Mouse (Mus musculus) urinary bladder, adult 2 months (tissue): ENCODE measurements around the gene Cdadc1. TPM values are rescaled to one million over a fixed set of nuclear protein-coding genes. Genes with fewer than 3 reads are reported as not detected.
"Not testable (repeated sequence)": the region's sequence is repeated elsewhere in the genome, so short reads cannot be mapped to it uniquely, and the experiment has no call there.

Source experiments
- DNase-seq: peaks from one replicate; pipeline ENCODE4 v3.0.0; 2022; ENCODE audit warnings: low spot score
- polyA plus RNA-seq: library from polyadenylated mRNA; depleted of rRNA; stranded (reverse); fragments of >200 nt; gene quantifications from 2 replicates; pipeline ENCODE4 v1.2.3, GENCODE M21; 2012; rRNA removed

Cdadc1 gene
- 15.8 and 22.0 TPM in 2 replicates for polyA plus RNA-seq

- DNase-seq = peak; percentile 96
Observed at GRCm38 (mm10) chr14:59597398-59598259, at the start of gene Cdadc1. Gene Cdadc1, minus strand, starts transcription at chr14:59597959.

- DNase-seq = no peak
Observed at GRCm38 (mm10) chr14:59646826-59647697, 49.3 kb upstream of the Cdadc1 start.

GRCm38 (mm10) chr14:59644896-59645295 is 47.1 kb upstream of the Cdadc1 start:
- DNase-seq = no peak

GRCm38 (mm10) chr14:59644166-59644565 is 46.4 kb upstream of the Cdadc1 start:
- DNase-seq = no peak

GRCm38 (mm10) chr14:59643582-59643981 is 45.8 kb upstream of the Cdadc1 start:
- no peak for DNase-seq

GRCm38 (mm10) chr14:59641856-59642255 is 44.1 kb upstream of the Cdadc1 start:
- DNase-seq = no peak

GRCm38 (mm10) chr14:59638906-59639703 is 41.3 kb upstream of the Cdadc1 start:
- DNase-seq = no peak

- DNase-seq = no peak
Observed at GRCm38 (mm10) chr14:59633988-59634387, 36.2 kb upstream of the Cdadc1 start.

- DNase-seq = no peak
Observed at GRCm38 (mm10) chr14:59633295-59633898, 35.6 kb upstream of the Cdadc1 start.

- DNase-seq = no peak
Observed at GRCm38 (mm10) chr14:59632067-59632466, 34.3 kb upstream of the Cdadc1 start.

GRCm38 (mm10) chr14:59630096-59630495 is 32.3 kb upstream of the Cdadc1 start:
- no peak for DNase-seq

- no peak for DNase-seq
Observed at GRCm38 (mm10) chr14:59629308-59629707, 31.5 kb upstream of the Cdadc1 start.

- no peak for DNase-seq
Observed at GRCm38 (mm10) chr14:59627823-59628222, 30.1 kb upstream of the Cdadc1 start.

GRCm38 (mm10) chr14:59627142-59627680 is 29.5 kb upstream of the Cdadc1 start:
- DNase-seq = no peak

GRCm38 (mm10) chr14:59626711-59627110 is 29.0 kb upstream of the Cdadc1 start:
- no peak for DNase-seq

GRCm38 (mm10) chr14:59625806-59626364 is 28.1 kb upstream of the Cdadc1 start:
- peak; percentile 30 for DNase-seq

- peak; percentile 62 for DNase-seq
Observed at GRCm38 (mm10) chr14:59625158-59625805, 27.5 kb upstream of the Cdadc1 start, which contains the start of gene Shisa2. Gene Shisa2, plus strand, starts transcription at chr14:59625308.

- no peak for DNase-seq
Observed at GRCm38 (mm10) chr14:59624326-59624885, 26.6 kb upstream of the Cdadc1 start.

- DNase-seq = no peak
Observed at GRCm38 (mm10) chr14:59616802-59617201, 19.0 kb upstream of the Cdadc1 start.

- not testable (repeated sequence) for DNase-seq
Observed at GRCm38 (mm10) chr14:59614149-59614548, 16.4 kb upstream of the Cdadc1 start.
